Mouse (Mus musculus): Measurements from ENCODE around the gene Spink4.

GRCm38 (mm10) chr4:40947565-40948159 lies 27.8 kb downstream of the Spink4 start:
- TF ChIP-seq CEBPB (IDR thresholded peaks at IDR 0.05; ENCODE audit: low read depth) (no peak), MYOG (IDR thresholded peaks at IDR 0.05; ENCODE audit: control insufficient read depth, extremely low read depth, insufficient read length) (no peak), CTCF (IDR thresholded peaks at IDR 0.05; ENCODE audit: control insufficient read depth, insufficient read depth, insufficient read length) (no peak), FOSL1 (IDR thresholded peaks at IDR 0.05; ENCODE audit: insufficient read depth, low read length, poor library complexity, severe bottlenecking) (no peak), MYOD1 (IDR thresholded peaks at IDR 0.05; ENCODE audit: control insufficient read depth, insufficient read length, low read depth) (no peak), MAX (IDR thresholded peaks at IDR 0.05) (no peak)

All from C2C12 (cell line).